31 mouse cellular contexts compared by ENCODE assay signal in genomic region chr2:61586166-61586565, GRCm38 (mm10).
"Had no signal": no experiment of that assay in that cellular context is flagged by ENCODE, and none has a peak within 500 bp of the region (broad histone marks: within the 10 kb centered on the region; RNA-seq: fewer than 3 reads in every experiment).

No protein-coding gene starts in this region.

- H3K27me3 ChIP-seq: limb, embryonic 12.5 days; limb, embryonic 13.5 days; limb, embryonic 15.5 days; liver, embryonic 12.5 days; liver, embryonic 13.5 days; liver, embryonic 15.5 days; lung, embryonic 15.5 days; megakaryocyte, embryonic 14.5 days; midbrain, embryonic 12.5 days; midbrain, embryonic 13.5 days; midbrain, embryonic 15.5 days; neural tube, embryonic 12.5 days had no signal

- H3K27ac ChIP-seq: limb, embryonic 10.5 days; limb, embryonic 12.5 days; limb, embryonic 13.5 days; limb, embryonic 15.5 days; liver, embryonic 12.5 days; liver, embryonic 13.5 days; liver, embryonic 14.5 days; liver, embryonic 15.5 days; lung, embryonic 15.5 days; midbrain, embryonic 10.5 days; midbrain, embryonic 12.5 days; midbrain, embryonic 13.5 days; midbrain, embryonic 15.5 days; neural tube, embryonic 12.5 days had no signal

- H3K4me3 ChIP-seq: limb, embryonic 10.5 days; limb, embryonic 12.5 days; limb, embryonic 13.5 days; limb, embryonic 15.5 days; liver, embryonic 12.5 days; liver, embryonic 13.5 days; liver, embryonic 15.5 days; lung, embryonic 15.5 days; megakaryocyte, embryonic 14.5 days; midbrain, embryonic 10.5 days; midbrain, embryonic 12.5 days; midbrain, embryonic 13.5 days; midbrain, embryonic 15.5 days; myocyte; neural tube, embryonic 12.5 days had no signal

- H3K4me1 ChIP-seq: limb, embryonic 10.5 days; limb, embryonic 12.5 days; limb, embryonic 13.5 days; limb, embryonic 15.5 days; liver, embryonic 12.5 days; liver, embryonic 13.5 days; liver, embryonic 15.5 days; lung, embryonic 15.5 days; midbrain, embryonic 10.5 days; midbrain, embryonic 12.5 days; midbrain, embryonic 13.5 days; midbrain, embryonic 15.5 days; neural tube, embryonic 12.5 days had no signal

- H3K9me3 ChIP-seq: limb, embryonic 10.5 days; limb, embryonic 12.5 days; limb, embryonic 13.5 days; limb, embryonic 15.5 days; liver, embryonic 12.5 days; liver, embryonic 13.5 days; liver, embryonic 15.5 days; lung, embryonic 15.5 days; megakaryocyte, embryonic 14.5 days; midbrain, embryonic 10.5 days; midbrain, embryonic 12.5 days; midbrain, embryonic 13.5 days; midbrain, embryonic 15.5 days; neural tube, embryonic 12.5 days had no signal

- DNase-seq: left cerebral cortex, postnatal 4 days; liver; liver, embryonic 13.5 days; liver, postnatal 0 days; lung, adult 18-20 months; lung, adult 2 months; lung, postnatal 10 days; lung, postnatal 14 days; lung, postnatal 36 days; lung, postnatal 4 days; midbrain, embryonic 14.5 days had no signal

- H3K36me3 ChIP-seq: limb, embryonic 10.5 days; limb, embryonic 12.5 days; limb, embryonic 13.5 days; limb, embryonic 15.5 days; liver, embryonic 12.5 days; liver, embryonic 13.5 days; liver, embryonic 15.5 days; lung, embryonic 15.5 days; midbrain, embryonic 10.5 days; midbrain, embryonic 12.5 days; midbrain, embryonic 13.5 days; midbrain, embryonic 15.5 days; neural tube, embryonic 12.5 days had no signal

- H3K9ac ChIP-seq: limb, embryonic 12.5 days; limb, embryonic 13.5 days; limb, embryonic 15.5 days; liver, embryonic 12.5 days; liver, embryonic 13.5 days; liver, embryonic 14.5 days; liver, embryonic 15.5 days; liver, postnatal 0 days; lung, embryonic 14.5 days; lung, embryonic 15.5 days; midbrain, embryonic 12.5 days; midbrain, embryonic 13.5 days; midbrain, embryonic 15.5 days; neural tube, embryonic 12.5 days had no signal

- H3K4me2 ChIP-seq: limb, embryonic 12.5 days; limb, embryonic 13.5 days; limb, embryonic 15.5 days; liver, embryonic 11.5 days; liver, embryonic 12.5 days; liver, embryonic 13.5 days; liver, embryonic 15.5 days; lung, embryonic 14.5 days; lung, embryonic 15.5 days; midbrain, embryonic 11.5 days; midbrain, embryonic 12.5 days; midbrain, embryonic 13.5 days; midbrain, embryonic 15.5 days; neural tube, embryonic 12.5 days had no signal

- ATAC-seq: liver, embryonic 12.5 days; liver, postnatal 0 days; lung, postnatal 0 days; midbrain, embryonic 13.5 days; midbrain, embryonic 15.5 days; midbrain, embryonic 16.5 days had no signal
